Mouse (Mus musculus): ENCODE measurements around the gene Zbed6. TPM values are rescaled to one million over a fixed set of nuclear protein-coding genes. Genes with fewer than 3 reads are reported as not detected.

Gene Zbed6
- 0.70 and 1.0 TPM in 2 replicates for polyA plus RNA-seq (2015; fragmentation: Nextera tagmentation; extraction: Ambion mirVana)

GRCm38 (mm10) chr1:133660466-133661202, at the start of gene Zbed6:
TSS of gene Zbed6 (minus strand) at chr1:133660885.

GRCm38 (mm10) chr1:133689897-133690296, 29.2 kb upstream of the Zbed6 start, which contains the start of gene Lax1:
TSS of gene Lax1 (minus strand) at chr1:133690108.

GRCm38 (mm10) chr1:133661203-133661933, 683 bp upstream of the Zbed6 start, which contains the start of gene Gm38394:
TSS of gene Gm38394 (minus strand) at chr1:133661318.

GRCm38 (mm10) chr1:133609771-133610502, 50.7 kb downstream of the Zbed6 start, which contains the start of gene Snrpe:
TSS of gene Snrpe (minus strand) at chr1:133610291.

Other genes with a start within 250 kb of the Zbed6 start
- 2.2 and 2.9 TPM in 2 replicates for gene Sox13, start 236.5 kb downstream of the Zbed6 start, polyA plus RNA-seq (2015; fragmentation: Nextera tagmentation; extraction: Ambion mirVana)
- 607 and 670 TPM in 2 replicates for gene Snrpe, start 50.6 kb downstream of the Zbed6 start, polyA plus RNA-seq (2015; fragmentation: Nextera tagmentation; extraction: Ambion mirVana)
- 1.9 and 2.0 TPM in 2 replicates for gene Gm38394, start 433 bp upstream of the Zbed6 start, polyA plus RNA-seq (2015; fragmentation: Nextera tagmentation; extraction: Ambion mirVana)
- gene Lax1, start 29.2 kb upstream of the Zbed6 start, polyA plus RNA-seq (2015; fragmentation: Nextera tagmentation; extraction: Ambion mirVana): 1.9 and 3.2 TPM in 2 replicates
- 19.6 and 24.9 TPM in 2 replicates for gene Atp2b4, start 140.2 kb upstream of the Zbed6 start, polyA plus RNA-seq (2015; fragmentation: Nextera tagmentation; extraction: Ambion mirVana)
- not detected in 2 replicates for gene Optc, start 247.1 kb upstream of the Zbed6 start, polyA plus RNA-seq (2015; fragmentation: Nextera tagmentation; extraction: Ambion mirVana)